In the genomic region with DNA sequence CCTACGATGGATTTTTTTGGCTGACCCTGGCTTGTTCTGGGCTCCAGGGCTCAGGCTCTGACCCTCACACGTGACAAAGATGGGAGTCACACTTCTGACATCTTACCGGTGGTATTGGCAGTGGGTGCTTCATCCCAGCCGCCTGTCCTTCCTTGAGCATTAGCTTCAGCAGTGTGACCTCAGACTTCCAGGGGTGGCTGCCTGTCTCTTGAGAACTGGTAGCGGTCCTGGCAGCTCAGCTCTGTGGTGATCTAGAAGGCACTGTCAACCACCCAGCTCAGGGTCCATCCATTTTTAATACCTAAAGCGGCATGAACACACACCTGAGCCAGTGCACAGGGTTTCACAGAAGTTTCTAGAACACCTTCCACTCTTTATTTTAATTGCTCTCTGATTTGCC, we compare ENCODE assay signal across 13 mouse cellular contexts. TPM values are rescaled to one million over a fixed set of nuclear protein-coding genes. Genes with fewer than 3 reads are reported as not detected.
DNase-seq lines count a peak whose midpoint lies in the region; ATAC-seq and TF ChIP-seq lines count a peak whose summit lies in the region.
"Had no signal": no experiment of that assay in that cellular context is flagged by ENCODE, and none has a peak within 500 bp of the region (broad histone marks: within the 10 kb centered on the region; RNA-seq: fewer than 3 reads in every experiment).

No protein-coding gene starts in this region.

- TF ChIP-seq CTCF in intestine, postnatal 0 days (IDR thresholded peaks at IDR 0.05; ENCODE audit: low read depth) = no peak

- H3K4me3 ChIP-seq in intestine, embryonic 14.5 days (ENCODE audit: low read depth, low read length) = no peak overlapping the region
- H3K4me3 ChIP-seq in intestine, postnatal 0 days (ENCODE audit: low read depth, low read length) = no peak overlapping the region
- peak overlapping the region; percentile 70; the same call in 1 of the 2 replicates for H3K4me3 ChIP-seq in embryonic facial prominence, embryonic 10.5 days
- H3K4me3 ChIP-seq in limb, embryonic 13.5 days = no peak overlapping the region
- H3K4me3 ChIP-seq: limb, embryonic 15.5 days; myocyte had no signal

- H3K9ac ChIP-seq in intestine, embryonic 14.5 days (ENCODE audit: low read length) = no peak overlapping the region
- H3K9ac ChIP-seq in intestine, postnatal 0 days (ENCODE audit: low read depth, low read length) = no peak overlapping the region
- no peak overlapping the region for H3K9ac ChIP-seq in limb, embryonic 13.5 days
- H3K9ac ChIP-seq: limb, embryonic 15.5 days had no signal

- H3K27ac ChIP-seq in intestine, embryonic 14.5 days (ENCODE audit: low read depth) = peak overlapping the region; percentile 98
- H3K27ac ChIP-seq in intestine, postnatal 0 days (ENCODE audit: low read depth, low read length) = no peak overlapping the region
- peak overlapping the region; percentile 100 for H3K27ac ChIP-seq in embryonic facial prominence, embryonic 10.5 days (replicated peaks)
- peak overlapping the region; percentile 96 for H3K27ac ChIP-seq in limb, embryonic 13.5 days

- no peak overlapping the region for H3K4me2 ChIP-seq in intestine, embryonic 14.5 days (ENCODE audit: low read length)
- no peak overlapping the region for H3K4me2 ChIP-seq in intestine, postnatal 0 days (replicated peaks; ENCODE audit: low read depth)
- H3K4me2 ChIP-seq in limb, embryonic 13.5 days (replicated peaks) = no peak overlapping the region

- no peak for ATAC-seq in intestine, embryonic 14.5 days (replicated peaks; ENCODE audit: low FRiP score, low TSS enrichment, low read depth)
- no peak for ATAC-seq in intestine, postnatal 0 days
- ATAC-seq in limb, embryonic 13.5 days (ENCODE audit: low FRiP score, low read depth) = no peak

- H3K9me3 ChIP-seq in intestine, embryonic 14.5 days (ENCODE audit: control insufficient read depth, low read length) = no peaks in the 10 kb centered on the region
- no peaks in the 10 kb centered on the region for H3K9me3 ChIP-seq in intestine, postnatal 0 days (ENCODE audit: control insufficient read depth)
- H3K9me3 ChIP-seq in embryonic facial prominence, embryonic 10.5 days = no peaks in the 10 kb centered on the region
- no peaks in the 10 kb centered on the region for H3K9me3 ChIP-seq in limb, embryonic 13.5 days
- H3K9me3 ChIP-seq: limb, embryonic 15.5 days had no signal

- H3K36me3 ChIP-seq in intestine, embryonic 14.5 days (ENCODE audit: control insufficient read depth, insufficient read depth, low read length) = no peaks in the 10 kb centered on the region
- H3K36me3 ChIP-seq in intestine, postnatal 0 days (ENCODE audit: control insufficient read depth, insufficient read depth) = no peaks in the 10 kb centered on the region
- peaks cover 5% of the 10 kb centered on the region; the same call in 1 of the 2 replicates for H3K36me3 ChIP-seq in embryonic facial prominence, embryonic 10.5 days (replicated peaks)
- H3K36me3 ChIP-seq in limb, embryonic 13.5 days = no peaks in the 10 kb centered on the region
- H3K36me3 ChIP-seq: limb, embryonic 15.5 days had no signal

- no peaks in the 10 kb centered on the region for H3K27me3 ChIP-seq in intestine, embryonic 14.5 days (replicated peaks; ENCODE audit: control insufficient read depth, insufficient read depth, low read length)
- no peaks in the 10 kb centered on the region for H3K27me3 ChIP-seq in intestine, postnatal 0 days (replicated peaks; ENCODE audit: control insufficient read depth, insufficient read depth, low read length)
- no peaks in the 10 kb centered on the region for H3K27me3 ChIP-seq in embryonic facial prominence, embryonic 10.5 days (replicated peaks; ENCODE audit: low read depth, poor library complexity, severe bottlenecking)
- no peaks in the 10 kb centered on the region for H3K27me3 ChIP-seq in limb, embryonic 13.5 days
- H3K27me3 ChIP-seq: limb, embryonic 15.5 days had no signal

- WGBS in intestine, embryonic 14.5 days = 72% methylated on average over 6 of the region's 6 CpGs
- WGBS in intestine, postnatal 0 days = 77% methylated on average over 6 of the region's 6 CpGs
- 78% methylated on average over 6 of the region's 6 CpGs for WGBS in embryonic facial prominence, embryonic 10.5 days
- 80% methylated on average over 6 of the region's 6 CpGs for WGBS in limb, embryonic 13.5 days

- DNase-seq in adrenal gland, adult 2 months = peak; percentile 11
- DNase-seq in adrenal gland, adult (ENCODE audit: inconsistent age in 2 of 2, low spot score in 1 of 2) = no peak
- no peak for DNase-seq in intestine, embryonic 14.5 days (ENCODE audit: low spot score)
- DNase-seq in embryonic facial prominence, embryonic 10.5 days (ENCODE audit: low spot score) = no peak
- no peak for DNase-seq in urinary bladder, postnatal 25 days (ENCODE audit: low spot score)
- no peak for DNase-seq in gastrocnemius, postnatal 10 days

- peaks cover 40% of the 10 kb centered on the region for H3K4me1 ChIP-seq in intestine, embryonic 14.5 days (replicated peaks; ENCODE audit: control insufficient read depth, insufficient read depth, low read length)
- H3K4me1 ChIP-seq in intestine, postnatal 0 days (replicated peaks; ENCODE audit: control insufficient read depth, insufficient read depth, low read length) = no peaks in the 10 kb centered on the region; the same call in 1 of the 2 replicates
- peaks cover 65% of the 10 kb centered on the region for H3K4me1 ChIP-seq in embryonic facial prominence, embryonic 10.5 days
- peaks cover 52% of the 10 kb centered on the region for H3K4me1 ChIP-seq in limb, embryonic 13.5 days

RNA-seq across cellular contexts. Expression of gene Zcchc3, which starts 5.0 kb away (rescaled TPM):
- 1 to 10 TPM; 5.4 to 7.8 TPM for total RNA-seq in adrenal gland, adult 2 months (2021)
- polyA plus RNA-seq in adrenal gland, adult 2 months (2012; rRNA removed) = 3.3 and 3.7 TPM in 2 replicates
- 38.2 and 39.1 TPM in 2 replicates for polyA plus RNA-seq in intestine, embryonic 14.5 days (2014; fragmentation: Nextera tagmentation; extraction: Ambion mirVana)
- polyA plus RNA-seq in intestine, postnatal 0 days (2015; fragmentation: Nextera tagmentation; extraction: Ambion mirVana) = 15.7 and 18.1 TPM in 2 replicates
- 53.4 and 58.3 TPM in 2 replicates for polyA plus RNA-seq in embryonic facial prominence, embryonic 10.5 days (2016; fragmentation: Nextera tagmentation; extraction: Ambion mirVana)
- polyA plus RNA-seq in limb, embryonic 13.5 days (2015; fragmentation: Nextera tagmentation; extraction: Ambion mirVana) = 45.5 and 48.6 TPM in 2 replicates
- 1 to 10 TPM; 4.7 to 5.6 TPM for total RNA-seq in gastrocnemius, postnatal 10 days (2021)
- polyA plus RNA-seq: myocyte had no signal

RNA-seq across cellular contexts. Expression of gene 6820408C15Rik, which starts 5.6 kb away (rescaled TPM):
- under 1 TPM; 0.32 to 0.35 TPM for total RNA-seq in adrenal gland, adult 2 months (2021)
- polyA plus RNA-seq in adrenal gland, adult 2 months (2012; rRNA removed) = 0.07 and 0.13 TPM in 2 replicates
- polyA plus RNA-seq in intestine, embryonic 14.5 days (2014; fragmentation: Nextera tagmentation; extraction: Ambion mirVana) = 0.51 and 0.86 TPM in 2 replicates
- 0.34 and 0.37 TPM in 2 replicates for polyA plus RNA-seq in intestine, postnatal 0 days (2015; fragmentation: Nextera tagmentation; extraction: Ambion mirVana)
- polyA plus RNA-seq in embryonic facial prominence, embryonic 10.5 days (2016; fragmentation: Nextera tagmentation; extraction: Ambion mirVana) = 0.43 and 0.71 TPM in 2 replicates
- 0.18 and 0.19 TPM in 2 replicates for polyA plus RNA-seq in limb, embryonic 13.5 days (2015; fragmentation: Nextera tagmentation; extraction: Ambion mirVana)
- not detected for total RNA-seq in gastrocnemius, postnatal 10 days (2021)
- total RNA-seq: common myeloid progenitor, adult 5-6 weeks; gastrocnemius, adult 18-20 months had no signal
- polyA plus RNA-seq: limb, embryonic 15.5 days; myocyte had no signal

RNA-seq across cellular contexts. Expression of gene Sox12, which starts 11.9 kb away (rescaled TPM):
- 10 to 100 TPM in 1 of 2 experiments, 1 to 10 TPM in 1; 6.2 to 11.0 TPM for total RNA-seq in adrenal gland, adult 2 months (2021)
- polyA plus RNA-seq in adrenal gland, adult 2 months (2012; rRNA removed) = 13.7 and 15.9 TPM in 2 replicates
- polyA plus RNA-seq in intestine, embryonic 14.5 days (2014; fragmentation: Nextera tagmentation; extraction: Ambion mirVana) = 12.1 and 13.2 TPM in 2 replicates
- 2.8 and 3.1 TPM in 2 replicates for polyA plus RNA-seq in intestine, postnatal 0 days (2015; fragmentation: Nextera tagmentation; extraction: Ambion mirVana)
- polyA plus RNA-seq in embryonic facial prominence, embryonic 10.5 days (2016; fragmentation: Nextera tagmentation; extraction: Ambion mirVana) = 10.6 and 11.5 TPM in 2 replicates
- polyA plus RNA-seq in limb, embryonic 13.5 days (2015; fragmentation: Nextera tagmentation; extraction: Ambion mirVana) = 11.3 and 11.9 TPM in 2 replicates
- total RNA-seq in gastrocnemius, postnatal 10 days (2021) = 1 to 10 TPM; 6.7 to 9.4 TPM

RNA-seq across cellular contexts. Expression of gene Nrsn2, which starts 33.3 kb away (rescaled TPM):
- total RNA-seq in adrenal gland, adult 2 months (2021) = 1 to 10 TPM; 3.9 to 5.0 TPM
- 7.4 and 8.4 TPM in 2 replicates for polyA plus RNA-seq in adrenal gland, adult 2 months (2012; rRNA removed)
- polyA plus RNA-seq in intestine, embryonic 14.5 days (2014; fragmentation: Nextera tagmentation; extraction: Ambion mirVana) = 3.9 and 4.5 TPM in 2 replicates
- polyA plus RNA-seq in intestine, postnatal 0 days (2015; fragmentation: Nextera tagmentation; extraction: Ambion mirVana) = 4.1 and 4.7 TPM in 2 replicates
- 0.87 and 2.5 TPM in 2 replicates for polyA plus RNA-seq in embryonic facial prominence, embryonic 10.5 days (2016; fragmentation: Nextera tagmentation; extraction: Ambion mirVana)
- 4.4 and 4.6 TPM in 2 replicates for polyA plus RNA-seq in limb, embryonic 13.5 days (2015; fragmentation: Nextera tagmentation; extraction: Ambion mirVana)
- total RNA-seq in gastrocnemius, postnatal 10 days (2021) = under 1 TPM in 1 of 2 experiments, not detected in 1; 0.18 TPM
- total RNA-seq: common myeloid progenitor, adult 5-6 weeks; gastrocnemius, adult 18-20 months had no signal
- polyA plus RNA-seq: myocyte had no signal

RNA-seq across cellular contexts. Expression of gene Defb23, which starts 54.6 kb away (rescaled TPM):
- total RNA-seq in adrenal gland, adult 2 months (2021) = not detected
- polyA plus RNA-seq in adrenal gland, adult 2 months (2012; rRNA removed) = not detected in 2 replicates
- polyA plus RNA-seq in intestine, embryonic 14.5 days (2014; fragmentation: Nextera tagmentation; extraction: Ambion mirVana) = not detected in 2 replicates
- not detected in 2 replicates for polyA plus RNA-seq in intestine, postnatal 0 days (2015; fragmentation: Nextera tagmentation; extraction: Ambion mirVana)
- not detected in 2 replicates for polyA plus RNA-seq in embryonic facial prominence, embryonic 10.5 days (2016; fragmentation: Nextera tagmentation; extraction: Ambion mirVana)
- not detected in 2 replicates for polyA plus RNA-seq in limb, embryonic 13.5 days (2015; fragmentation: Nextera tagmentation; extraction: Ambion mirVana)
- total RNA-seq in gastrocnemius, postnatal 10 days (2021) = not detected
- total RNA-seq: adrenal gland, postnatal 4 days; common myeloid progenitor, adult 5-6 weeks; gastrocnemius, adult 18-20 months had no signal
- polyA plus RNA-seq: limb, embryonic 15.5 days; myocyte had no signal
